Mouse (Mus musculus) neural tube, embryonic 12.5 days (tissue): Measurements from ENCODE around the gene Olfr1495. TPM values are rescaled to one million over a fixed set of nuclear protein-coding genes. Genes with fewer than 3 reads are reported as not detected.
"Not testable (repeated sequence)": the region's sequence is repeated elsewhere in the genome, so short reads cannot be mapped to it uniquely, and the experiment has no call there.

ENCODE experiments used
- ATAC-seq: fragments of 200-750 bp; cut with Nextera tagmentation; 2 replicates; pipeline ENCODE4 v1.8.0; 2017; ENCODE audit warnings: low read depth, mild to moderate bottlenecking, moderate TSS enrichment, moderate library complexity; ENCODE audit not compliant: low FRiP score
- H3K27ac ChIP-seq: fragments of 300-500 bp; sonication (generic); 2 replicates; pipeline ENCODE4 v1.5.1; 2016
- H3K27me3 ChIP-seq: fragments of 300-500 bp; sonication (generic); replicated peaks from 2 replicates; pipeline ENCODE4 v1.6.1; 2016; ENCODE audit warnings: mild to moderate bottlenecking
- H3K36me3 ChIP-seq: fragments of 300-500 bp; sonication (generic); 2 replicates; pipeline ENCODE4 v1.6.1; 2016; ENCODE audit warnings: mild to moderate bottlenecking
- H3K4me1 ChIP-seq: fragments of 300-500 bp; sonication (generic); 2 replicates; pipeline ENCODE4 v1.6.1; 2016
- H3K4me2 ChIP-seq: fragments of 300-500 bp; sonication (generic); replicated peaks from 2 replicates; pipeline ENCODE4 v1.6.1; 2016; ENCODE audit warnings: mild to moderate bottlenecking
- H3K4me3 ChIP-seq: fragments of 300-500 bp; sonication (generic); 2 replicates; pipeline ENCODE4 v1.5.1; 2016
- H3K9ac ChIP-seq: fragments of 300-500 bp; sonication (generic); 2 replicates; pipeline ENCODE4 v1.6.1; 2016; ENCODE audit warnings: mild to moderate bottlenecking
- H3K9me3 ChIP-seq: fragments of 300-500 bp; sonication (generic); 2 replicates; pipeline ENCODE4 v1.6.1; 2016; ENCODE audit warnings: mild to moderate bottlenecking
- WGBS: fragments of 180-500 bp; shearing (Covaris S2); methylation state at CpG from one replicate; pipeline ENCODE4 v1.1.7; 2016; 5-methylcytosine and 5-hydroxymethylcytosine counted together
- polyA plus RNA-seq: library from polyadenylated mRNA; unstranded; fragments of >200 nt; fragmentation: Nextera tagmentation; extraction: Ambion mirVana; gene quantifications from 2 replicates; pipeline ENCODE4 v1.2.1, GENCODE M21; 2016

Gene Olfr1495
- not detected in 2 replicates for polyA plus RNA-seq

GRCm38 (mm10) chr19:13764306-13764705 lies at the start of gene Olfr1495:
Olfr1495 (plus strand) TSS chr19:13764606.
- no peak within 1 kb of the TSS for H3K4me3 ChIP-seq
- no peak within 1 kb of the TSS for H3K4me2 ChIP-seq
- no peaks in the 10 kb centered on the region for H3K9me3 ChIP-seq
- H3K36me3 ChIP-seq, result no peaks in the 10 kb centered on the region
- H3K9ac ChIP-seq, result no peak within 1 kb of the TSS
- H3K27ac ChIP-seq, result no peak within 1 kb of the TSS
- 81% methylated on average over 3 of the region's 3 CpGs for WGBS
- no peaks in the 10 kb centered on the region for H3K27me3 ChIP-seq
- ATAC-seq, result no peak
- H3K4me1 ChIP-seq, result no peaks in the 10 kb centered on the region

- no peaks in the 10 kb centered on the region for H3K4me1 ChIP-seq
- no peak within 1 kb of the TSS for H3K4me2 ChIP-seq
- no peak for ATAC-seq
- H3K9me3 ChIP-seq, result no peaks in the 10 kb centered on the region; the same call in 1 of the 2 replicates
- no peak within 1 kb of the TSS for H3K9ac ChIP-seq
- no peaks in the 10 kb centered on the region for H3K27me3 ChIP-seq
- H3K27ac ChIP-seq, result no peak within 1 kb of the TSS
- no peak within 1 kb of the TSS for H3K4me3 ChIP-seq
- WGBS, result 61% methylated on average over 2 of the region's 2 CpGs
- no peaks in the 10 kb centered on the region for H3K36me3 ChIP-seq
These were observed 41.4 kb upstream of the Olfr1495 start, which contains the start of gene Olfr1493-ps1 for GRCm38 (mm10) chr19:13722978-13723377. Olfr1493-ps1 (plus strand) TSS chr19:13723278.

- ATAC-seq, result no peak
- H3K4me3 ChIP-seq, result no peak within 1 kb of the TSS
- H3K9ac ChIP-seq, result no peak within 1 kb of the TSS
- no peak within 1 kb of the TSS for H3K4me2 ChIP-seq
- no peaks in the 10 kb centered on the region for H3K9me3 ChIP-seq
- no peak within 1 kb of the TSS for H3K27ac ChIP-seq
- H3K4me1 ChIP-seq, result no peaks in the 10 kb centered on the region
- no peaks in the 10 kb centered on the region for H3K27me3 ChIP-seq
- no peaks in the 10 kb centered on the region for H3K36me3 ChIP-seq
- WGBS, result 90% methylated on average over 4 of the region's 4 CpGs
These were observed 25.0 kb upstream of the Olfr1495 start, which contains the start of gene Olfr1494 for GRCm38 (mm10) chr19:13739428-13739827. Olfr1494 (plus strand) TSS chr19:13739728.

- Histone ChIP-seq H3K4me2 (no peak overlapping the region), H3K9ac (no peak overlapping the region), H3K4me1 (no peaks in the 10 kb centered on the region), H3K9me3 (no peaks in the 10 kb centered on the region), H3K27ac (no peak overlapping the region), H3K27me3 (no peaks in the 10 kb centered on the region), H3K4me3 (no peak overlapping the region), H3K36me3 (no peaks in the 10 kb centered on the region)
- WGBS, result 90% methylated on average over 1 of the region's 1 CpGs
- ATAC-seq, result no peak
These were observed 15.0 kb upstream of the Olfr1495 start for GRCm38 (mm10) chr19:13749366-13749765.

- no peak overlapping the region for H3K27ac ChIP-seq
- H3K4me3 ChIP-seq, result no peak overlapping the region
- H3K4me2 ChIP-seq, result no peak overlapping the region
- 89% methylated on average over 9 of the region's 9 CpGs for WGBS
- no peaks in the 10 kb centered on the region for H3K36me3 ChIP-seq
- H3K9ac ChIP-seq, result no peak overlapping the region
- no peak for ATAC-seq
- no peaks in the 10 kb centered on the region for H3K4me1 ChIP-seq
- no peaks in the 10 kb centered on the region for H3K27me3 ChIP-seq
- no peaks in the 10 kb centered on the region for H3K9me3 ChIP-seq
These were observed 4.3 kb downstream of the Olfr1495 start for GRCm38 (mm10) chr19:13768565-13769276.

- WGBS, result 84% methylated on average over 1 of the region's 1 CpGs
- no peaks in the 10 kb centered on the region for H3K27me3 ChIP-seq
- H3K27ac ChIP-seq, result no peak within 1 kb of the TSS
- H3K36me3 ChIP-seq, result no peaks in the 10 kb centered on the region
- H3K9ac ChIP-seq, result no peak within 1 kb of the TSS
- no peaks in the 10 kb centered on the region for H3K4me1 ChIP-seq
- no peak for ATAC-seq
- no peak within 1 kb of the TSS for H3K4me2 ChIP-seq
- H3K4me3 ChIP-seq, result no peak within 1 kb of the TSS
- H3K9me3 ChIP-seq, result no peaks in the 10 kb centered on the region
These were observed 13.2 kb downstream of the Olfr1495 start, which contains the start of gene Olfr1496 for GRCm38 (mm10) chr19:13777578-13777977. Olfr1496 (plus strand) TSS chr19:13777878.

- no peak for ATAC-seq
- Histone ChIP-seq H3K4me1 (no peaks in the 10 kb centered on the region), H3K4me3 (no peak within 1 kb of the TSS)
These were observed 33.7 kb downstream of the Olfr1495 start, which contains the start of gene Olfr1497 for GRCm38 (mm10) chr19:13798102-13798501. Olfr1497 (minus strand) TSS chr19:13798202.

GRCm38 (mm10) chr19:13805486-13805885 lies 41.1 kb downstream of the Olfr1495 start:
- not testable (repeated sequence) for H3K4me2 ChIP-seq, H3K4me1 ChIP-seq, H3K36me3 ChIP-seq, ATAC-seq, H3K27ac ChIP-seq, H3K9ac ChIP-seq, H3K27me3 ChIP-seq, H3K9me3 ChIP-seq, H3K4me3 ChIP-seq
- 79% methylated on average over 1 of the region's 1 CpGs for WGBS

More at GRCm38 (mm10) chr19:13798102-13798501, 33.7 kb downstream of the Olfr1495 start, which contains the start of gene Olfr1497:
- Histone ChIP-seq H3K9ac (no peak within 1 kb of the TSS), H3K27ac (no peak within 1 kb of the TSS), H3K9me3 (no peaks in the 10 kb centered on the region), H3K4me2 (no peak within 1 kb of the TSS), H3K27me3 (no peaks in the 10 kb centered on the region), H3K36me3 (no peaks in the 10 kb centered on the region)

- Histone ChIP-seq H3K4me1 (no peaks in the 10 kb centered on the region), H3K4me3 (no peak overlapping the region), H3K9ac (no peak overlapping the region), H3K27me3 (no peaks in the 10 kb centered on the region), H3K27ac (no peak overlapping the region), H3K4me2 (no peak overlapping the region), H3K9me3 (no peaks in the 10 kb centered on the region), H3K36me3 (no peaks in the 10 kb centered on the region)
- no peak for ATAC-seq
- 62% methylated on average over 2 of the region's 2 CpGs for WGBS
These were observed 48.4 kb downstream of the Olfr1495 start for GRCm38 (mm10) chr19:13812823-13813222.

GRCm38 (mm10) chr19:13818827-13819226 lies 54.4 kb downstream of the Olfr1495 start:
- H3K4me3 ChIP-seq, result no peak overlapping the region
- no peaks in the 10 kb centered on the region for H3K4me1 ChIP-seq
- no peaks in the 10 kb centered on the region for H3K27me3 ChIP-seq
- H3K27ac ChIP-seq, result no peak overlapping the region
- 39% methylated on average over 5 of the region's 5 CpGs for WGBS
- H3K9ac ChIP-seq, result no peak overlapping the region
- H3K4me2 ChIP-seq, result no peak overlapping the region
- no peaks in the 10 kb centered on the region for H3K36me3 ChIP-seq
- H3K9me3 ChIP-seq, result no peaks in the 10 kb centered on the region
- no peak for ATAC-seq

GRCm38 (mm10) chr19:13819347-13819746 lies 54.9 kb downstream of the Olfr1495 start, which contains the start of gene Olfr1499:
Olfr1499 (minus strand) TSS chr19:13819447.
- ATAC-seq, result no peak
- no peaks in the 10 kb centered on the region for H3K27me3 ChIP-seq
- H3K4me1 ChIP-seq, result no peaks in the 10 kb centered on the region
- no peak within 1 kb of the TSS for H3K4me2 ChIP-seq
- no peak within 1 kb of the TSS for H3K9ac ChIP-seq
- H3K9me3 ChIP-seq, result no peaks in the 10 kb centered on the region
- no peaks in the 10 kb centered on the region for H3K36me3 ChIP-seq
- no peak within 1 kb of the TSS for H3K4me3 ChIP-seq
- H3K27ac ChIP-seq, result no peak within 1 kb of the TSS
